Mouse (Mus musculus) ZHBTc4 (cell line): ENCODE measurements around the gene Gm45521.
A peak's percentile ranks its signal among the peaks of the same experiment; 100 is the strongest.

Experiments used
- DNase-seq: peaks from one replicate; pipeline ENCODE4 v3.0.0-alpha.2; 2011; ENCODE audit warnings: low read depth, low spot score

The Gm45521 gene

DNA sequence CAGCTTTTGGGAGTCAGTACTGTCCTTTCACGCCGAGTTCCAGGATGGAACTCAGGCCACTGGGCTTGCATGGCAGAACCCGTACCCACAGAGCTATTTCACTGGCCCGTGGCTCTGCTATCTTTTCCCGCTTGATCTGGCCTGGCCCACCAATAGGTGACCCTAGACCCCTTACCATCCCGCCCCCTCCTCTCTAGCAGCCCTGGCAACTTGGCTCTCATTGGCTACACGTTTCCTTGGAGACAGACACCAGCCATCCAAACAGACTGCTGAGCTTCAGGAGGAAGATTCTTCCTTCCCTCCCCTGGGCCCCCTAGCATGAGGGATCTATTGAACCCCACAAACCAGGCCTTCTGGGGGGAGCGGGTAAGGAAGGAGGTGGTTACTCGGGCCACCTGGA, at the start of gene Gm45521:
Gene Gm45521, plus strand, starts transcription at position 240 of the 400 bp plus-strand sequence.
- DNase-seq = peak; percentile 62

DNA sequence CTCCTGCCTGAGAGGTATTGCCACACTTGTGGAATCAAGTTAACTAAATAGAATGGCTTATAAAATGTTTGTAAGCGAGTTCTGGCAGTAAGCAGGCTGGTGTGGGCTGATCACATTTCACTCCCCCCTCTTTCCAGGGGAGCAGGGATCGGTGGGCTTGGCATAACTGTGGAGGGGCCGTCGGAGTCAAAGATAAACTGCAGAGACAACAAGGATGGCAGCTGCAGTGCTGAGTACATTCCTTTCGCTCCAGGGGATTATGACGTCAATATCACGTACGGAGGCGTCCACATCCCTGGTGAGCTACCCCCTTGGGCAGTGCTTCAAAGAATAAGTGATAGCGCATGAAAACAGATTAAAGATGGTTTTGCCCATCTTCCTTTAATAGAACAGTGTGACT, 47.6 kb upstream of the Gm45521 start:
- no peak for DNase-seq

DNA sequence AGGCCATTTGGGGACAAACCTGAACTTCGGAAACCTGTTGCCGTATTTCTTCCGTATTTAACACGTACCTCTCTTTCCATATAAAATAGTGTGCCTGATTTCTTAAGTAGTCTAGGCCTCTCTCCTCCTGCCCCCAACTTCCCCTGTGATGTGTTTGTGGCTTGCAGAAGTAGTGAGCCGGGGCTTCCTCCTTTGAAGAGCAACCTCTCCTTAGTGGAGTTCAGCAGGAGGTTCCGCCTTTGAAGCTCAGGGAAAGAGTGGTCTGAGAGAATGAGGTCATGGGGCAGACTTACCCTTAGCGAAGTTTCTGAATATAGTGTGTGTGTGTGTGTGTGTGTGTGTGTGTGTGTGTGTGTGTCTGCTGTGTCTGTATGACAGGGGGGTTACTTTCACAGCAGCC, 43.2 kb upstream of the Gm45521 start:
- DNase-seq = no peak

DNA sequence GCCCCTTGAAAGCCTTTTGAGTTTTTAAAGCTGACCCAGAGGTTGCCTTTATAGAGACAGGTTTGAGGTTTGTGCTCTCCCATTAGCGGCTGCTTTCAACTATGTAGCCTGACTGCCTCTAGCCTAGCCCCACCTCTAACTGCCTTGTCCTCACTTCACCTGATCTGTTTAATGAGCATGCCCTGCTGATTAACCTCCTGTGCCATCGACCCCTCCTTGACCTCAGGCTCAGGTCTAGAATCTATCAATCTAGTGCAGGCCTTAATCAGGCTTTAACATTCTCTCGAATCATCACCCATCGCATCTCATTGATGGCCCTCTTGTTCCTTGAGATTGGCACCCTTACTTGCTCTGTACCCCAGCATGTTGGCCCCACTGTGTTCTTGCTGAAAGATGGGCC, 42.6 kb upstream of the Gm45521 start:
- no peak for DNase-seq

DNA sequence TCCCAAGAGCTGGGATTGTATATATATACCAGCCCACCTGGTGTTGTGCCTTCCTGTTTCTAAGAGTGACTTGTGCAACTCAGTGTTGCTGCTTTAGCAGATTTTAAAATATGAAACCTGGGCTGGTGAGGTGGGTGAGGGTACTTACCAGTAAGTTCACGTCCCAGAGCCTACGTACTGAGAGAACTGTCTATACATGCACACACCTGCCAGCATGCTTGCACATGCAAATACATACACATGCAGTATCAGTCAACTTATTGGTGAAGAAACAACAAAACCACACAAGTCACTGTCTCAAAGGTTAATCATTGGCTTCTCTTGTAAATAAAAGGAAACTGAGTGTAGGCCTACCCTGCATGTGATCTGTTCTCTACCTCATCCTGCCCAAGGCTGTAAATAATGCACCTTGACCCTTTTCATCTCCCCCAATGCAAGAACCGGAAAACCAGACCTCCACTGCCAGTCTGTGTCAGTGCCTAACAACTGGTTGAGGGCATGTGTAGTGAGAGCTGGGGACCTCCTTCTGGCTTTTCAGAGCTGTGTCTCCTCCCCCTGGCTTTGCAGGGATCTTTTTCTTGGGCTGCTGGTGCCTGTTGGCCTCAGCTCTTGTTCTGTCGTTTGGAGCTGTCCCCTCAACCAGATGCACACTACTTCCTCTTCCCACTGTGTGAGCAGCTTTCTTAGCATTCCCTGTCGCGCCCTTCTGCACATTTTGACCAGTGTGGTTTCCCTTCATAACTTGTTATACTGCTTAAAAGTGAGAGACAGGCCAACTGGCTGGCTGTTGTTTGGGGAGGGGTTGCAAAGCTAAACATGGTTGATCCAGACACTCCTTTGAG, 38.7 kb upstream of the Gm45521 start:
- no peak for DNase-seq

DNA sequence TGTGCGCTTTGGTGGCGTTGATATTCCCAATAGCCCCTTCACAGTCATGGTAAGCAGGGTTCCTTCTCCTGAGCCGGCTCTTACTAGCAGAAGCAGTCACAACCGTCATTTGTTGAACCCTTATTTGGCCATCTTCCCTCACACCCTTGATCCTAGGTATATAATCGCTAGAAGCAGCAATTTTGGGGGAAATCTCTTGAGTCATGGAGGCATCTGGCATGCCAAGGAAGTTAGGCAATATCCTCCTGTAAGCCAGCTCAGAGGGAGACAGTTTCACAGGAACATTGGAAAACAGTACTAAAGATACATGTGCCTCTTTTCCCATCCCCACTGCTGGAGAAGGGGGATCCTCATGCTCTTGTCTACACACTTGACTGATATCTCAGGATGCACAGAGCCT, 37.8 kb upstream of the Gm45521 start:
- no peak for DNase-seq

DNA sequence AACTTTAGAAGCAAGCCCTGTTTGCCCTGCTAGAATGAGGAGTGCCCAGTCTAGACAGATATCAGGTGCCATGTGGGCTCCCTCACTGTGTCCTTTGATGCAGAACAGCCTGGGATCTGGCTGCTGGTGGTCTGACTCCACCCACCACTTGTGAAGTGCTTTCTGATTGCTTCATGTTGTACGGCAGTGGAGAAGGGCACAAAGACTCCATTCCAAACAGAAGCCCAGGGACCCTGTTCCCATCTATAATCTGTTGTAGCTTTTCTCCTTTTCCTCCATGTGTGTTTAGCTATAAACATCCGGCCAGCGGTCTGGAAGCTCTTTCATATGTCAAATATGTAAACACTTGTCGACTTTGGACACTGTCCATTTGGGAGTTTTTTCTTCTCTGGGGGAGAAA, 37.2 kb upstream of the Gm45521 start:
- no peak for DNase-seq

DNA sequence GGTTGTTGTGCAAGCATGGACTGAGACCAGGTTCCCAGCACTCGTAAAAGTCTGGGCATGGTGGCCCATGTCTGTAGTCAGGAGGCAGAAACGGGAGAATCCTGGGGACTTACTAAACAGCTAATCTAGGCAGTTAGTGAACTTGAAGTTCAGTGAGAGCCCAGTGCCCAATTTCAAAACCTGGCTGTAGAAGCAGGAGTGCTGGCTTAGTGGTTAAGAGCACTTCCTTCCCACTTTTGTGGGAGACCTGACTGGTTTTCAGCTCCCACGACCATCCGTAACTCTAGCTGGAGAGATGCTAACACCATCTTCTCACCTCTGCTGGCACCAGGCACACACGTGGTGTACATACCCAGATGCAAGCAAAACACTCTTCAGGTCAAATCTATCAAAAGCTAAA, 35.6 kb upstream of the Gm45521 start:
- DNase-seq = no peak

DNA sequence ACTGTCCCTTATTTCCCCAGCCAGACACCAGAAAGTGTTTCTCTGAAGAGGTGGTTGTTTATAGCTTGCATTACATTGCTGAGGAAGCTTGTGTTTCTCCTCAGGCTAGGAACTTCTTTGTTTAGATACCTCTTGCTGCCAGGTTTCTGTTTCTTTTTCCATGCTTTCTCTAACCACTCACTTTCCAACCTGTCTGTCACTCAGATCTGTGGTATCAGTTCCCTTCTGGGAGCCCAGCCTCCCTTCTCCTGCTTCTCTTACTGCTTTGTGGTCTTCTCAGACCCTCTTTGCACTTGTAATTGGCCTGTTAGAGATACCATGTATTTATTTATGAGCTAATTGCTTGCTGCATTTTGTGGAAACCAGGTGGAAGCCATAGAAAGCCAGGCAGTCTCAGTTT, 33.5 kb upstream of the Gm45521 start:
- DNase-seq = no peak

DNA sequence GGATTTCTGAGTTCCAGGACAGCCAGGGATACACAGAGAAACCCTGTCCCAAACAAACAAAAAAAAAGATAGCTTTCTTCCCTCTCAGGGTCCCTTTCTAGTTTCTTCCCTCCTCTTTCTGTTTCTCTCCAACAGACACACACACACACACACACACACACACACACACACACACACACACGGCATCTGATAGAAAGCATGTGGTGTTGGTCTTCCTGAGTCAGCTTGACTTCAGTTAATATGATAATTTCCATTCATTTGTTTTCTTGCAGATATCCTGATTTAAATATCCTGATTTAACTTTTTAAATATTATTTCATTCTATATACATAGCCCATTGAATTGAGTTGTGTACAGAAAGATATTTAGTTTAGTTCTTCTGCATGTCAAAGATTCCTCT, 28.7 kb upstream of the Gm45521 start:
- no peak for DNase-seq

DNA sequence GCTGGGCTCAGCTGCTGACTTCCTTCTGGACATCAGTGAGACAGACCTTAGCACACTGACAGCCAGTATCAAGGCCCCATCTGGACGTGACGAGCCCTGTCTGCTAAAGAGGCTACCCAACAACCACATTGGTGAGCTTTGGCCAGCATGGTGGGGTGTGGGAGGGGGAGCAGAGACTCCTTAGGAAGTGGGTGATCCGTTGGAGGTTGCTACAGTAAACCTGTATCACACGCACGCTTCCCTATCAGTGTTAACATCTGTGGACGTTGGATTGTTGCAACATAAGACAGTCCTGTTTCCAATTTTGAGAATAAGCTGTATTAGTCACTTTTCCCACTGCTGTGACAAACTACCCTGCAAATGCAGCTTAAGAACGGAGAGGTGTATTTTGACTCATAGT, 28.1 kb upstream of the Gm45521 start:
- DNase-seq = no peak

DNA sequence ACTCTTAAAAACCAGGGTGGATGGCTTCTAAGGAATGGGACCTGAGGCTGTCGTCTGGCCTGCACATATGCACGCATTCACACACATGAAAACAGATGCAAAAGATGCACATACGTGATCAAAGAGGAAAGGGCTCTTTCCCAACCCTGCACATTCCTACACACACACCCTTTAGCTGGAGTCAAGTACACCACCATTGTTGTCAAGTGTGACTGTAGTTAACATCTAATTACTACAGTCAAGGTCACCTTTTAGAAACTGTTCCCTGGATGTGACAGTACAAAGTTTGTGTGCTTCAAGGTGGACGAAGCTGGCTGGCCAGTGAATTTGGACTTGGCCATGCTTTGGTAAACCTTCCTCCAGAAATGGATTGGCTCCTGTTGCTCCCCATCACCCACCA, 24.9 kb upstream of the Gm45521 start:
- DNase-seq = peak; percentile 86

DNA sequence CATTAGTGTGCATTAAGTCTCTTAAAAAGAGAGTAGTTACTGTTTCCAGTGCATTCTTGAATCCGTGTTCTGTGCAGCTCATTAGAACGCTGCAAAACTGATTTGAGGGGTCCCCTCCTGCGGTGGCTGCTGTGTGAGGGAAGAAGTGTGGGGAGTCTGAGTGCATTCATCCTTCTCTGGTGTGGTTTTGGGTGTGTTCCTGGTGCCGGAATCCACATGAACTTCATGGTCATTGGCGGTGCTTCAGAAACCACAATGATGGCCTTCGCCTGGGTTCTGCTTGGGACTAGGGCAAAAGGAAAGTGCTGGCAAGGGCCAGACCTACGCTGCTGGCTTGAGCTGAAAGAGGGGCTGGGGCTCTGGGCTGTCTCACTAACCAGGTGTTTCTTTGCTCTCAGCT, 22.9 kb upstream of the Gm45521 start:
- DNase-seq = no peak

DNA sequence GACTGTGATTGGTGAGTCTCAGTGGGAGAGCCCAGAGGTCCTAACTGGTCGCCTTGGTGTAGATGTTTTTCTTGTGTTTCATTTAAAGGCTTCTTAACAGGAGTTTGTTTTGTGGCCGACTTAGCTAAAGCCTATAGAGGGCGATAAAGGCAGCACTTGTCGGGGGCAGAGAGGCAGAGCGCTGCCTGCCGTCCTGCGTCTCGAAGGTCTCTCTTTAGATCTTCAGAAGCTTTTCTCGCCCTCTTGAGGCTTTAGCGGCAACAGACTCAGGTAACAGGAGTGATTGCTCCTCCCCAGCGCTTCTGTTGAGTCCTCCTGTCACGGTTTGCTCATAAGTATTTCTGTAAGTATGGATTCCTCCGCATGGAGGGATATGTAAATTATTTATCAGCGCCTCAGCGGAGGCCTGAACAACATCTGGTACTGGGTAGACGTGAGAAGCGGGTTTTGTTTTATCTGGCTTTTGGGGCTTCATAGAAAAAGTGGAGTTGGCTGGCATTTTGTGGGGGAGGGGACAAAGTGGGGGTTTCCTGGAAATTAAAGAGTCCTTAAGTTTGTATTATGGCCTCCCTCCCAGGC, 19.9 kb upstream of the Gm45521 start:
- peak; percentile 85 for DNase-seq

DNA sequence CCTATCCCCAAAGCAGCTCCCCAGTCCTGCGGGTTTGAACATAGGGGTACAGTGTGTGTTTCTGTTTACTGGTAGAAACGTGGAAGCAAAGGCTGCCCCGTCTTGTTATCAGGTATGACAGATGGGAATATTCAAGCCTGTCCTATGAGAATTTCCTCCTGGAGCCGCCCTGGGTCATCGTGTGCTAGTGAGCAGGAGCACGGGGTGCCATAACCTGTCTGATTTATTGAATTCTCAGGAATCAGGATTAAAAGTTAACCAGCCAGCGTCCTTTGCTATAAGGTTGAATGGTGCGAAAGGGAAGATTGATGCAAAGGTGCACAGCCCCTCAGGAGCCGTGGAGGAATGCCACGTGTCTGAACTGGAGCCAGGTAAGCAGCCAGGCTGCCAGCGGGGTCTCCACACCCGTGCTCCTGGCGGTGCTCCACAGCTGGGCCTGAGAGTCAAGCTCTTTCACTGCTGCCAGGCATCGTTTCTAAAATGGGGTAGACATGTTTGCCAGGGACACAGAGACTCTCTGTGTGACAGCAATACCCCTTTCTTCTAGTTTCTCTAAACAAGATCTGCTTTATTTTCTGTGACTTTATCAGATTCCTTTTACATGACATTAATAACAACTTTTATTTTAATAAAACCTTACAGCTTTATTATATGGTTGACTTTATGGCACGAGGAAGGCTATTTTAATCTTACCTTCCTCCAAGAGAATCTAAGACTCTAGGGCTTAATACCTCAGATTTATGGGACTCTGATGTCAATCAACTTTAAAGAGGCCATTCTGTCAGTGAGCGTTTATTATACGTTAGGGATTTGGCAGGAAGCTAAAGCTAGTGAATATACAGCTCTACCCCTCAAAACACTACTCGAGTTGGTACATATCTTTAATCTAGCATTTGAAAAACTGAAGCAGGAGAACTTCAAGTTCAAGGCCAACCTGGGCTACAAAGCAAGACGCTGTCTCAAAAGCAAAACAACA, 18.0 kb upstream of the Gm45521 start:
- no peak for DNase-seq

DNA sequence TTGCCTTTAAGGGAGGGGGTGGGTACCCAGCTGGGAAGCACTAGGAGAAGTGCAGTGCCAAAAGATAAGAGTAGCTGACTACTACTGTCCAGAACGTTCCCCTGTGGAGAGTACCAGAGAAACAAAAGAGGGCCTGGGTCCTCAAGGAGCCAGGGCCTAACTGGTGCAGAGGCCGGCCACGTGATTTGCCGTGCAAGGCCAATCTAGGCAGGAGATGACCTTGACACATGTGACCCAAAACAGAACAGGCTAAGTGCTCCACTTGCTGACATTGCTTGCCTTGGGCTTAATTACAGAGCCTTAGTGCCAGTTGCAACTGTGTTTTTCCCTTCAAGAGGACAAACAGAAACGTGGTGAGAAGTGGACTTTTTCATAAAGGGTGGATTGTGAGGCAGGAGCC, 15.7 kb upstream of the Gm45521 start:
- DNase-seq = peak; percentile 73

DNA sequence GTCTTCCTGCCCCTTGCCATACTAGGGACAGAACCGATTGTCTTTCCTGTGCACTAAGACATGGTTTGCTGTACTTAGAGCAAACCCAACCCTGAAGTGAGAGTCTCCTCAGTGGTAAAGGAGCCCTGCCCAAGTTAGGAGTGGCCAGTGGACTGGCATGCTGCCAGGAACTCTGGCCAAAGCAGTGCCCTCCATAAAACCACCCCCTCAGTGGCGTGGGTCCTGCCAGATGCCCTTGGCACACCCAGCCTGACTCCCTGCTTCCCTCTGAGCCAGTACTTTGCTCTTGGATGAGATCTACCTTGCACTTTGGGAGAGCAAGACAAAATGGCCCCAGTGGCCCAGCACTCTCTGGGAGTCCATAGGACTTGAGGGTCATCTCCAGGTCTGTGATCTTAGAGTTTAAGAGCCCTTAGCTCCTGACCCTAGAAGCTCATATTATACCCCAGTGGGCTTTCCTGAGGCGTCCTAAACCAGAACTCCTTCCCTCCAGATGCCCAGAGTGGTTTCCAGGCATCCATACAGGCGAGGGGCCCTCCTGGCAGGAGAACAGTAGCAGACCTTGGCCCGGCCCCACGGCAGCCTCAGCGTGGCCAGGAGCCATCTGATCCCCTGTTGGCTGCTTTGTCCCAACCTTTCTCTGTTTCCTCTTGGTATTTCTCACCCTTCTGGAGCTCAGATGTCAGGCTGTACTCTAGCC, 13.8 kb upstream of the Gm45521 start:
- no peak for DNase-seq

DNA sequence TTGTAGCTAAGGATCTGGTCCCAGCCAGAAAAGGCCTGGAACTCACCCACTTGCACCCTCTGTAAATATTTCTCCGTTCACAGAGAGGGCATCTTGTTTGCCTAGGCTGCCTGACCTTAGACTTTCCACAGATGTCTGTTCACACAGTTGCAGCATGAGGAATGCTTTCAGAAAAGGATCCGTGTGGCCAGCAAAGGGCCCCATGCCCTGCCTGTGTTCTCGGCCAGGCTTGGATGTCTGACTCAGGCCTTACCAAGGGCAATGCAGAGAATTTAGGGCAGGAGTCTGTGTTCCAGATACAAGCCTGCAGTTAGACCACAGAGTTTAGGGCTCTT, 13.3 kb upstream of the Gm45521 start:
- no peak for DNase-seq

DNA sequence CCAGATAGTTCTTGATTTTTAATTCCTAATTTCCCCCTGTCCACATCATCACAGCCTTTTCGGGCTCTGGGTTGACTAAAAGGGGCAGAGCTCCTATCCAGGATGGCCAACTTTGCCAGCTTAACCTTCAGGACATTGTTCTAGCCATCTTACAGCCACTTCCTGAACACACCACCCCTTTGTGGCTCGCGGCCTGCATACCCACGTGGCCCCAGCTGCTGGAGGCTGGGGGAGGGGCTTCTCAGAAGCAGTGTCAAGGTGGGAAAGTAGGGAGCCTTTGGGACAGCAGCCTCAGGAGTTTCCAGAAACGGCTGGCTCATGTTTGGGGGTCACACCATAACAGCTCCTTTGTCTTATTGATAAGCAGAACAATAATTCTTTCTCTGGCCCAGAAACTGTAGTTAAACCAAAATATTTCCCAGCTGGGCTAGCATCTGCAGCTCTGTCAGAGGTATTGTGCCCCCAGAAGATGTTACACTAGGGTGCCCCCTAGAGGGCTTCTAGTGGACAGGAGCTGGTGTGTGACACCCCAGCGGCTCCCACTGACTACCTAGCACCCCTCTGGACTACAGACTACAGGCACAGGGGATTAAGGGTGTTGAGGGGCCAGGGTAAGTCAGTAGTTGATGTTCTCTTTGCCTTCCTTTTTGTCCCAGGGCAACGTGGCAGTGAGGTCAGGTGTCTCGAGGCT, 12.6 kb upstream of the Gm45521 start:
- DNase-seq = peak; percentile 52

DNA sequence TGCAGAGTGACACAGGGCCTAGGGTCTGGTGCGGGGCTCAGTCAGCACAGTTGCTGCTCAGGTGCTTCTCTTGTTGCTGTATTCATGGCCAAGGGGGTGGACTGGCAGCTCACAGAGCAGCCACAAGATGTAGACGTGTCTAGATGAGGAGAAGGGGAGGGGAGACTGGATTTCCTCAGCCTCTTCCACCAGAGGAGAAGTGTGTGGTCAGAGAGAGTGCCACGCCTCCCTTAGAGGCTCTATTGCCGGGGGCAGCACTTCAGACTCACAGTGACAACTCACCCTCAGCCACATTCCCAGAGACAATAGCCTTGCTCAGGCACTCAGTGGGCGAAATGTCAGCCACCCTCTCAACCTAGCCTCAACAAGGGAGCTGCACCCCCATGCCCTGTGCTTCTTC, 11.8 kb upstream of the Gm45521 start:
- peak; percentile 62 for DNase-seq

DNA sequence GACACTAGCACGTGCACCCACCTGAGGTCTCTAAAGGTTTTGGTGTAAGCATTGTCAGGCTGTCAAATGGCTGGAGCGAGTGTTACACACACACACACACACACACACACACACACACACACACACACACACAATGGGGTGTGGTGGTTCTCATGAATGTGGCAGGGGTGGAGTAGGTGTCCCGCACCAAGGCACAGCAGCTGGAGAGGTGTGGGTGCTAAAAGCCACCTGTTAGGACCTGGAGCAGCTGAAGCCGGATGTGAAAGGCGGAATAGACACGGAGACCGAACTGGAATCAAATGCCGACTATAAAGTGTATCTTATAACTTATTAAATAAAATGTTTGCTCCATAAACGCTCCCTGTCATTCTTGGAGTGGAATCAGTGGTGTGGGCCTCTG, 5.9 kb upstream of the Gm45521 start:
- DNase-seq = no peak
